Mouse (Mus musculus) thymus, adult 2 months (tissue): Measurements from ENCODE around the gene Ubxn2a.

Experiments used
- CTCF ChIP-seq: fragments of 200-500 bp; IDR thresholded peaks from 2 replicates; pipeline ENCODE4 v1.5.1; 2012; ENCODE audit warnings: mild to moderate bottlenecking, control low read depth, low read length, moderate library complexity, borderline replicate concordance; ENCODE audit not compliant: control insufficient read depth, poor library complexity, insufficient read depth; ENCODE audit errors: extremely low read depth
- POLR2A ChIP-seq: fragments of 200-500 bp; IDR thresholded peaks from 2 replicates; pipeline ENCODE4 v1.6.1; 2012; ENCODE audit warnings: mild to moderate bottlenecking, low read length, control low read depth, moderate library complexity; ENCODE audit not compliant: control insufficient read depth, poor library complexity, insufficient read depth; ENCODE audit errors: extremely low read depth

GRCm38 (mm10) chr12:4952272-4952671 lies 44.8 kb upstream of the Ubxn2a start:
- no peak for TF ChIP-seq POLR2A
- no peak for TF ChIP-seq CTCF
